Mouse (Mus musculus) cerebellum, adult 9-10 months (tissue): Measurements from ENCODE around the gene Spaca6.

ENCODE experiments used
- DNase-seq: peaks from one replicate; pipeline ENCODE4 v3.0.0; 2022

The Spaca6 gene

GRCm38 (mm10) chr17:17845187-17846027, 18.4 kb downstream of the Spaca6 start:
- peak; percentile 41 for DNase-seq

GRCm38 (mm10) chr17:17848988-17849387, 22.0 kb downstream of the Spaca6 start:
- DNase-seq: no peak

- no peak for DNase-seq
Measured at GRCm38 (mm10) chr17:17849906-17850712, 23.2 kb downstream of the Spaca6 start.

- no peak for DNase-seq
Measured at GRCm38 (mm10) chr17:17855064-17855838, 28.3 kb downstream of the Spaca6 start, which contains the start of gene Has1. Has1 (minus strand) TSS chr17:17855205.

- DNase-seq: no peak
Measured at GRCm38 (mm10) chr17:17856612-17857011, 29.7 kb downstream of the Spaca6 start.

- DNase-seq: no peak
Measured at GRCm38 (mm10) chr17:17857446-17857845, 30.5 kb downstream of the Spaca6 start.

- no peak for DNase-seq
Measured at GRCm38 (mm10) chr17:17860110-17860509, 33.2 kb downstream of the Spaca6 start.

GRCm38 (mm10) chr17:17862360-17862759, 35.4 kb downstream of the Spaca6 start:
- DNase-seq: no peak

- no peak for DNase-seq
Measured at GRCm38 (mm10) chr17:17865168-17865567, 38.2 kb downstream of the Spaca6 start.

- DNase-seq: no peak
Measured at GRCm38 (mm10) chr17:17866801-17867469, 40.0 kb downstream of the Spaca6 start.

- DNase-seq: no peak
Measured at GRCm38 (mm10) chr17:17870892-17871550, 44.1 kb downstream of the Spaca6 start.

- DNase-seq: no peak
Measured at GRCm38 (mm10) chr17:17871697-17872096, 44.7 kb downstream of the Spaca6 start.

GRCm38 (mm10) chr17:17879347-17879746, 52.4 kb downstream of the Spaca6 start:
- no peak for DNase-seq

- no peak for DNase-seq
Measured at GRCm38 (mm10) chr17:17882672-17883071, 55.7 kb downstream of the Spaca6 start.

GRCm38 (mm10) chr17:17883840-17884239, 56.9 kb downstream of the Spaca6 start, which contains the start of gene Fpr1:
Fpr1 (minus strand) TSS chr17:17883940.
- no peak for DNase-seq

- DNase-seq: no peak
Measured at GRCm38 (mm10) chr17:17887774-17888248, 60.9 kb downstream of the Spaca6 start, which contains the start of the genes Fpr2 and Fpr3. Fpr2 (plus strand) TSS chr17:17887824. Fpr3 (plus strand) TSS chr17:17887852.

- DNase-seq: no peak
Measured at GRCm38 (mm10) chr17:17889732-17890425, 62.9 kb downstream of the Spaca6 start.
